Mouse (Mus musculus) right cerebral cortex, postnatal 10 days (tissue): ENCODE results near the gene St8sia2.
A peak's percentile ranks its signal among the peaks of the same experiment; 100 is the strongest.
"Not testable (repeated sequence)": the region's sequence is repeated elsewhere in the genome, so short reads cannot be mapped to it uniquely, and the experiment has no call there.

Experiments used
- DNase-seq, 2 experiments: peaks; one replicate each; pipeline ENCODE4 v3.0.0; 2021; ENCODE audit warnings: low spot score in 2 of 2

The St8sia2 gene

GRCm38 (mm10) chr7:73989366-73989765 is 24.1 kb downstream of the St8sia2 start:
- no peak for DNase-seq

DNA sequence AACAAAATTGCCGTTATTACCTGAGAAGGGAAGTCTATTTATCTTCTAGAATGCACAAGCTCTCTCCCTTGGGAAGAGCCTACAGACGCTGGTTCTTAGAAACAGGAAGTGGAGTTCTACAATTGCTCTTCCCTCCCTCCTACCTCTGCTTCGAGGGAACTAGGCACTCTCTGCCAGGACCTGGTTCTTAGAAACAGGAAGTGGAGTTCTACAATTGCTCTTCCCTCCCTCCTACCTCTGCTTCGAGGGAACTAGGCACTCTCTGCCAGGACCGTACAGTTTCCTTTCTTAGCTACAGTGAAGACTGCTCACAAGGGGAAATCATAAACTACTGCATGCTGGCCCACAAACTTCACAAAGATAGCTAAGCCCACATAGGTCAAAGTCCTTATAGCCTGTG is 41.3 kb downstream of the St8sia2 start:
- not testable (repeated sequence) for DNase-seq

- DNase-seq = no peak
Measured at GRCm38 (mm10) chr7:73965164-73965563, 48.3 kb downstream of the St8sia2 start.

DNA sequence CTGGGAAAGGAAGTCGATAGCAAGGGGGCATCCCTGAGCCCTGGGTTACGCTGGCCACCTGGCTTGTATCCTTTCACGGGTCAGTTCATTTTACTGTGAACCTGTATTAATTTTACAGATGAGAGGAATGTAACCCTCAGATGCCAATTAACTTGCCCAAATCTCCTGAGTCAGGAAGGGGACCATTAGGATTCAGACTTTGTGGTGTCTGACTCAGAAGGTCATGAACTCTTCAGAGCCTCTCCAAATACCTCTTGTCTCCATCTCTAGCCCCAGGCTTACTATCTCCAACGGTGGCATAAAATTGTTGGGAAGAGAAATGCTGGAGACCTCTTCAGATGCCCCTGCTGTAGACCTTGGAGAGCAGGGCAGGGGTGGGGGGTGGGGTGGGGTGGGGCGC is 51.1 kb downstream of the St8sia2 start:
- DNase-seq = no peak

DNA sequence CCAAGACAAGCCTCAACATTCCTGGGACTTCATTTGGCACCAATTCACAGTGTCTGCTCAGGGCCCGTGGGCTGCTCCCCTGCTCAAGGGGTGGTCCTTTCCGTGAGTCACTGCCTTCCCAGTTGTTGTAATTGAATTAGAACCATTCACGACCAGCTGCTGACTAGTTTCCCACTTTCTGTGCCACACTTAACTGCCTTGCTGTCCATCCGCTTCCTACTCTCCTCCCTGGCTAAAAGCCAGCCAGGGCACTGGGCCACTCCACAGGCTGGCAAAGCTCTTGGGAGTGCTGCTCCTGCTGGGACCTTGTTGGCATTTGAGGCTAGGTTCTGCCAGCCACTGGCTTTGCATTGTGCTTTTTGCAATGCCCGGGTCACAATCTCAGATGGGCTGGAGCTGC is 59.0 kb downstream of the St8sia2 start:
- DNase-seq = peak; percentile 54 to 62

DNA sequence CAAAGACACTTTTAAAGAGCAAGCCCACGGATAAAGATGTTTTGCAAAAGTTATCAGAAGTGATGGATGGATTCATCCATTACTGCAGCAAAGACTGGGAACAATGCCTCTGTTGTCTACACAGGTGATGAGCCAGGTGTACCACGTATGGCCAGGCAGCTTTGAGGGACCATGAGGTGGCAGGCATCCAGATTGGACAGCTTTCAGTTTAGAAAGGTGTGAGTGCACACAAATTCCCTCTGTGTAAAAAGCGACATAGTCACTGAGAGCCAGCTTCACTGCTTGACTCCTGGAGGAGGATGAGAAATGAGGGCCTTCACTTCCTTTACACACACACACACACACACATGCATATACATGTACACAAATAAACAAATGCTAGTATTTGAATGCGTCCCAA is 60.4 kb downstream of the St8sia2 start:
- DNase-seq = no peak

DNA sequence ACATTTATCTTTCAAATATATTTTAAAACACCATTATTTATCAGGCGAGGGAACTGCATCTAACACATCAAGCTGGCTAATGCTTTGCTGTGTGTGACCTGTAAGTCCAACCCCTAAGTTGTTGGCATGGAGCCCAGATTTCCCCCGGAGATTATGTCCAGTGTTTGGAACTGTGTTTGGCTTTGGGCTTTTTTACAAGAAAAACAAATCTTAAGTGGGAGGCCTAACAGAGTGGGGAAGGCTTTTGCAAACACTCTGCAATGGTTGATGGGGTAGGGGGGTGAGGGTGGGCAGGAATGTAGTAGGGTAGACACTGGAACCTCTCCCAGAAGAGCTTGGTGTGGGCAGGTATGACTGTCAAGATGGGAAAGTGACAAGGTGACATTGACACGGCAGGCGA is 71.8 kb downstream of the St8sia2 start:
- DNase-seq = peak; percentile 46 to 50

DNA sequence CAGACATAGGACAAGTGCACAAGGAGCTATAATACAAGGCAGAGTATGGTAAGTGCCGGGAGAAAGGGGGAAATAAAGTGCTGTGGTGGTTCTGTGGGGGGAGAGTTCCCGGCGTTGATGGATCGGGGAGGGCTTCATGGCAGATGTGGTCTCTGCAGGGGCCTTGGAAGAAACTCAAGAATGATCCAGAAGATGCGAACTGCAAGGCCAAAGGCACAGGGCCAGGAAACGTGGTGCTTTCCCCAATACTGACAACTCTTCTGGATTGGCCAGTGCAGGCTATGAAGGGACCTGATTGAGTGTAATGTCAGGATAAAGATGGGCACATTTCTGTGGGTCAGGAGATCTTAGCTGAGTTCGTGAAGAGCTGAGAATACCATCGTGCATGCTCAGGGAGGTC is 74.3 kb downstream of the St8sia2 start:
- DNase-seq = no peak

DNA sequence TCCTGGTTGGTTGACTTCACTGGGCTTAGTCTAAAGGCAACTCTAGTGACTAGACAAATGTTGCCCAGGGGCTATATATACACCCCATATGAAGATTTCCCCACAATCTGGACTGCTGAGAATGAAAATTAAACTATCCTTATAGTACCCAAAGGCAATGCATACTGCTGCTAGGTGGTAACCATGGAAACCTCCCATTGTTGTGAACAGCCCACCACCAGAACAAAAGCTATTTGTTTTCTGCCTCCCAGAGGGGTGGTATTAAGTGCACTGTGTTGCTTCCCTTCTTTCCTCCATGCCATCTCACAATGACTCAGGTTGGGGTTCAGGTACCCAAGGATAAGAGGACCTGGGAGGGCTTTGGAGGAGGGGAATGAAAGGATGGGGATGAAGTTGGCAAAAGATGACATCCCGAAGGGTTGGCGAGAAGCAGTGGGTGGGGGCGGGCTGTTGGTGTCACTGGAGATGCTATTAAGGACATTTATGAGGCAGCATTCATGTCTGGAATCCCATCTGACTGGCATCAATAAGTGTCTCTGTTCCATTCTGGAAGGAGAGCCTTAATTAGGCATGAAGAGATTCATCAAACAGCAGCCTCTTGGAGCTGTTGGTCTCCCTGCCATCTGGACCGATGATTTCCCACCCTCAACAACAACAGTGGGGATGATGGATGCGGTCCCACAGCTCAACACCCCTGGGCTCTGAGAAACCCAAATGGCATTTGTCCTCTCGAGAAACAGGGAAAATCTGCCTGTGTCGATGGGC is 75.3 kb downstream of the St8sia2 start:
- no peak for DNase-seq

GRCm38 (mm10) chr7:73936119-73936518 is 77.4 kb downstream of the St8sia2 start:
- DNase-seq = no peak

- no peak for DNase-seq
Measured at GRCm38 (mm10) chr7:73935703-73936102, 77.8 kb downstream of the St8sia2 start.

GRCm38 (mm10) chr7:73933036-73933435 is 80.5 kb downstream of the St8sia2 start:
- no peak for DNase-seq

DNA sequence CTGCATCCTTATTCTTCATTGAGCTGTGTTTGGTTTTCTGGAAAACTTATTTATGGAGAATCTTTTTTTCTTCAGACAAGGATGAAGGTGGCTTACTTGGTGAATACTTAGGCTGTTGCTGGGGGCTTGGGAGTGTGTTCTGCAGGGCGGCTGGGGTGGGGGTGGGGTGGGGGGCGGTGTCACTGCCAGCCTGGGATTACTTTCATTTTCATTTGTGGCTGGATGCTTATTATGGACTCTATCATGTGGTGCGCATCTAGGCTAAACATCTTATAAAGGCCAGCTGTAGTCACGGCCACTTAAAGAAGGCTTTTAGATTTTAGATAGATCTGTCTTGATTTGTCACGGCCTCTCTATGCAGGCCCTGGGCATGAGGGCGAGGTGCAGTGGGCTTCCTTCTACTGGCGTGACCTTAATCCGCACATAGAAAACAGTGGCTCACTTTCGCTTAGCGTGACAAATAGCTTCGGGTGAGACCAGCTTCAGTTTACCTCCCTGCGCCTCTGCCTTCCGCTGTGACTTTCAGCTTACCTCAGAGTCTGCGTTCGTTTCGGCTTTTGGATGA is 92.5 kb downstream of the St8sia2 start:
- no peak for DNase-seq

DNA sequence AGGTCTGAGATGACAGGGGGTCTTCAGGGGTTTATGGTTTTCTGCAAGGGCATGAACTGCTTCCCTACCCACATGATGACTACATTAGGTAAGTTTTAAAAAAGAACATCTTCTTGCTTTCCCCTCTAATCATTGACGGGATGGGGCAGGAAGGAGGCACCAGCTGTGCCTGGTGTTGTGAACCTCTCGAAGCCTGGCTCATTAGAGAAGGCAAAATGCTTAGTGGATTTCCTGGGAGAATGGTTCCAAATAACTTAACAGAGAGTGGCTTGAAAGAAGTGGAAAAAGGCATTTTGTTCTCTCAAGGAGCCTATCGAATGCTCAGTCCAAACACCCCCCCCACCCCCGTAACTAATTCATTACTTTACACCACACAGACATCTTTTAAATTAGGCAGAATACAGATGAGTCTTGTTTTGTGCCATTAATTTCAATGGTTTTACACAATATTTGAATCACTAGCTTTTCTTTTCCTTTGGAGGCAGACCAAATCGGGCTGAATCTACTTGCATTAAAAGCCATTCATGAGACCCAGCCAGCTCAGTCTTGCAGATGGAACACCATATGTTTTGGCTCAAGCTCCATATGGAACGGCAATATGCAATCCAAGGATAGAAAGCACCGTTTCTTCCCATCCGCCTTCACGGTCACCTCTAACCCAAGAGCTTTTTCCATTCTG is 95.7 kb downstream of the St8sia2 start:
- DNase-seq = peak; percentile 89 to 94

GRCm38 (mm10) chr7:73911899-73912298 is 101.6 kb downstream of the St8sia2 start:
- DNase-seq = no peak

GRCm38 (mm10) chr7:73910843-73911242 is 102.6 kb downstream of the St8sia2 start:
- no peak for DNase-seq

DNA sequence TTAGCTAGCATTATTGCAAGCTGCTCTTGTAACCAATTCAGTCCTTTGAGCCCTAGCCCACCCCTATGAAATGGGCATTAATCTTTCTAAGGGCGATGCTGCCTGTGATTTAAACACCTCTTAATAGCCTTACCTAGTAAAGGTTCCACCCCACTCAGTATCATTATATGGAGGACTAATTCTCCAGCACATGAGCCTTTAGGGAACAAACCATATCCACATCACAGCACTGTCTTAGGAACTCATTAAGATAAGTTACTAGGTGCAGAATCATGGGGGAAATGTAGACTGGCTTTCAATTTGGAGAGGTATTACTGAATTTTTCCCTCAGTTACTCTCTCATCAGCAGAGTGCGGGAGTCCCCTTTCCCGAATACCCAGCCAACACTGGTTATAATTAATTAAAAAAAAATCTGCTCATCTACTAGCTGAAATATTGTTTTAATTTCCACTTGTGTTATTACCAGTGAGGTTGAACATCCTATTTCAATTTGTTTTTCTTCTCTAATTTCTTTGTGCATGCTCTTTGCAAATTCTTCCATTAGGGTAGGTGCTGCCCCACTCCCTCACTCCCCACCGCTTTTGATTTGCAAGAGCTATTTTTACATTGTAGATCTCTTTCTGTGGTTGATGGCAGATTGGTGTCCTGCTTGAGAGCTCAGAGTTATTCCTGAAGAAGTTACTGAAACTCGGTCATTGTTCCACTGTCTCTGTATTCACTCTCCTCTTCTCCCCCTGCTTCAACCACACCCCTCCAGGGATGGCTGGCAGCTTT is 103.9 kb downstream of the St8sia2 start:
- DNase-seq = no peak

- no peak for DNase-seq
Measured at GRCm38 (mm10) chr7:73894506-73894905, 119.0 kb downstream of the St8sia2 start.

DNA sequence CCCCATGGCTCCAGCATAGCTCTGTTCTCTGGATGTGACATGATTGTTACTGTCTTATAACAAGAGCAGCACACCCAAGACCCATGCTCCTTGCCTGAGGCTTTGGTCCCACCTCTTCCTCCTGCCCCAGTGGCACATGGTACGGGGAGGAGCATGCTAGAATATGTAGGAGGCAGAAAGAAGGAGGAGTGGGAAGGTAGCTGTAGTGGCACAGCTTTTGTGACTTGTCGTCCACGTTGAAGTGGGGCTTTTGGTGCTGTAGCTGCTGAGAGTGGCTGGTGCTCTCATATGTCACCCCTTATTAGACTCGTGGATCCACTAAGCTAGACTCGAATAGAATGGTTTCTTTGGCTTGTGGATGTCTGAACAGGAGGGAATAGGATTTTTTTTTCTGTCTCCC is 121.7 kb downstream of the St8sia2 start:
- no peak for DNase-seq

GRCm38 (mm10) chr7:73890891-73891610 is 122.4 kb downstream of the St8sia2 start:
- no peak for DNase-seq

GRCm38 (mm10) chr7:73890466-73890865 is 123.0 kb downstream of the St8sia2 start:
- DNase-seq = no peak
